Comparison of ENCODE assay signal across 8 mouse cellular contexts in the genomic region with DNA sequence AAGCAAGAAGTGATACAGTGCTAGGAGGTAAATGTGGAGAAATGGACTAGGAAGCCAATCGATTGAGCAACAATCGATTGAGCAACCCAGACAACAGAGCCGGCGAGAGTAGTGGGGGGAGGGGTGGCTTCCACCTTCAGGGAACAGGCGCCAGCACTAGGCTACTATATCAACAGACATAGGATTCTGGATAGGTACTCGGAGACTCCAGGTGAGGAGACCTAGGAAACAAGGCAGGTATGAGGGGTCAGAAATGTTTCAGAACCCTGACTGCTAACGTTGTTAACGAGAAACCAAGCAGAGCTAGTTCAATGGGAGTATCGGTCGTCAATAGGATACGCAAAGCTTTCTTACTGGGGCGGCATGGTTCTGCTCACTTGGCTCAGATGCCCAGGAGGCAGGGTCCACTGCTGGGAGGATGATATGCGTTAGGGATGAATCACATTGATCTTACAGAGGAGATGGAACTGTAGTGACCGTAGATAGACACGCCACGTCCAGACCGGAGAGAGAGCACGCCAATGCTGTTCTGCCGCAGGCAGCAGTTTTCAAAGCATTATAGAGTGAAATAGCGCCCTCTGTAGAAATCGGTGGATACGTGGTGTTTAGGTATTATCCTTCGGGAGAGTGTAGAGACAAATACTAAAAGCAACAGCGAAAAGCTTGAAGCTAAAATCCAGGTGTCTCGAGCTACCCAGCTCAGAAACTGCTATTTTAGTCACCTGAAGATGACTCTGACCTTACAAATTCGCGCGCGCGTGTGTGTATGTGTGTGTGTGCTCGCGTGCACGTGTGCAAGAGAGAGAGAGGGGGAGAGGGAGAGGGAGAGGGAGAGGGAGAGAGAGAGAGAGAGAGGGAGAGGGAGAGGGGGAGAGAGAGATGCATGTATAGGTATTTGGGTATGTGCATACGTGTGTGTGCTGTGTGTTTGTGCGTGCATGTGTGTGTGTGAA. TPM values are rescaled to one million over a fixed set of nuclear protein-coding genes. Genes with fewer than 3 reads are reported as not detected.
DNase-seq lines count a peak whose midpoint lies in the region; ATAC-seq lines count a peak whose summit lies in the region.

No protein-coding gene starts in this region.

- 3% methylated on average over 35 of the region's 35 CpGs for WGBS in embryonic facial prominence, embryonic 11.5 days
- 3% methylated on average over 35 of the region's 35 CpGs for WGBS in intestine, embryonic 16.5 days
- WGBS in midbrain, embryonic 10.5 days = 5% methylated on average over 35 of the region's 35 CpGs

- no peak overlapping the region for H3K27ac ChIP-seq in embryonic facial prominence, embryonic 11.5 days (replicated peaks; ENCODE audit: low read depth, low read length)
- H3K27ac ChIP-seq in intestine, embryonic 16.5 days (ENCODE audit: low read length) = peak overlapping the region; percentile 43
- peak overlapping the region; percentile 85 for H3K27ac ChIP-seq in midbrain, embryonic 10.5 days (replicated peaks)

- H3K4me2 ChIP-seq in embryonic facial prominence, embryonic 11.5 days (ENCODE audit: low read depth, low read length) = peak overlapping the region; percentile 57
- H3K4me2 ChIP-seq in intestine, embryonic 16.5 days (ENCODE audit: low read depth, low read length) = peak overlapping the region; percentile 69

- ATAC-seq in embryonic facial prominence, embryonic 11.5 days (replicated peaks; ENCODE audit: insufficient number of reproducible peaks, low FRiP score, low TSS enrichment, low read depth) = peak; percentile 76
- ATAC-seq in intestine, embryonic 16.5 days = peak; percentile 95

- H3K36me3 ChIP-seq in embryonic facial prominence, embryonic 11.5 days (replicated peaks; ENCODE audit: control insufficient read depth, insufficient read depth, low read depth, low read length) = no peaks in the 10 kb centered on the region
- H3K36me3 ChIP-seq in intestine, embryonic 16.5 days (ENCODE audit: control insufficient read depth, insufficient read depth, low read length) = no peaks in the 10 kb centered on the region
- H3K36me3 ChIP-seq in midbrain, embryonic 10.5 days = peaks cover 16% of the 10 kb centered on the region

- peak overlapping the region; percentile 66 for H3K4me3 ChIP-seq in embryonic facial prominence, embryonic 11.5 days (ENCODE audit: low read depth, low read length)
- peak overlapping the region; percentile 69 for H3K4me3 ChIP-seq in intestine, embryonic 16.5 days (ENCODE audit: low read length)
- H3K4me3 ChIP-seq in midbrain, embryonic 10.5 days = peak overlapping the region; percentile 63

- H3K9me3 ChIP-seq in embryonic facial prominence, embryonic 11.5 days (replicated peaks; ENCODE audit: control insufficient read depth, low read length) = no peaks in the 10 kb centered on the region
- H3K9me3 ChIP-seq in intestine, embryonic 16.5 days (ENCODE audit: control insufficient read depth, low read length) = 0 out of 2 replicates have a peak, but pooled peaks cover 3% of the 10 kb centered on the region
- H3K9me3 ChIP-seq in midbrain, embryonic 10.5 days (replicated peaks) = no peaks in the 10 kb centered on the region

- no peaks in the 10 kb centered on the region for H3K4me1 ChIP-seq in embryonic facial prominence, embryonic 11.5 days (ENCODE audit: control insufficient read depth, insufficient read depth, low read length)
- H3K4me1 ChIP-seq in intestine, embryonic 16.5 days (ENCODE audit: control insufficient read depth, insufficient read depth, low read length) = 0 out of 2 replicates have a peak, but pooled peaks cover under 1% of the 10 kb centered on the region
- H3K4me1 ChIP-seq in midbrain, embryonic 10.5 days = peaks cover 11% of the 10 kb centered on the region

- intact Hi-C loops in left cerebral cortex, postnatal 36 days (cut with DNase I) = loop anchor here (1.0 kb wide), 2 partner anchors 70 to 74 kb away; no protein-coding TSS in a partner anchor

- H3K9ac ChIP-seq in embryonic facial prominence, embryonic 11.5 days (replicated peaks; ENCODE audit: low read length) = peak overlapping the region; percentile 73
- H3K9ac ChIP-seq in intestine, embryonic 16.5 days (ENCODE audit: low read depth, low read length) = peak overlapping the region; percentile 75

- no peaks in the 10 kb centered on the region for H3K27me3 ChIP-seq in embryonic facial prominence, embryonic 11.5 days (ENCODE audit: control insufficient read depth, insufficient read depth, low read length)
- no peaks in the 10 kb centered on the region for H3K27me3 ChIP-seq in intestine, embryonic 16.5 days (replicated peaks; ENCODE audit: control insufficient read depth, insufficient read depth, low read length)
- H3K27me3 ChIP-seq in midbrain, embryonic 10.5 days (ENCODE audit: low read depth, poor library complexity, severe bottlenecking) = no peaks in the 10 kb centered on the region

- DNase-seq in urinary bladder, adult 18-20 months (ENCODE audit: low spot score in 2 of 2) = peak; percentile 71 to 72
- DNase-seq in urinary bladder, postnatal 10 days (ENCODE audit: low spot score) = no peak
- DNase-seq in embryonic facial prominence, embryonic 11.5 days (ENCODE audit: low spot score) = peak; percentile 92
- peak; percentile 46 for DNase-seq in gonadal fat pad, adult 2 months (ENCODE audit: low read depth)
- peak; percentile 69 to 71 for DNase-seq in left cerebral cortex, postnatal 36 days (ENCODE audit: low spot score in 2 of 2)
- peak; percentile 78 for DNase-seq in midbrain, embryonic 10.5 days (ENCODE audit: low spot score)
- peak; percentile 86 for DNase-seq in right cerebral cortex, postnatal 4 days

RNA-seq across cellular contexts. Expression of a gene that starts 24.0 kb away (rescaled TPM):
- 1.4 and 1.9 TPM in 2 replicates for polyA plus RNA-seq in embryonic facial prominence, embryonic 11.5 days (2014; fragmentation: Nextera tagmentation; extraction: Ambion mirVana)
- 1.3 and 1.7 TPM in 2 replicates for polyA plus RNA-seq in gonadal fat pad, adult 2 months (2012; rRNA removed)
- 0.38 and 0.46 TPM in 2 replicates for polyA plus RNA-seq in intestine, embryonic 16.5 days (2015; fragmentation: Nextera tagmentation; extraction: Ambion mirVana)
- 10 to 100 TPM; 19.8 to 22.0 TPM for total RNA-seq in left cerebral cortex, postnatal 36 days (2021)
- polyA plus RNA-seq in midbrain, embryonic 10.5 days (2016; fragmentation: Nextera tagmentation; extraction: Ambion mirVana) = 1.8 and 2.0 TPM in 2 replicates
